Mouse (Mus musculus): ENCODE results near the gene Folr2. TPM values are rescaled to one million over a fixed set of nuclear protein-coding genes. Genes with fewer than 3 reads are reported as not detected.

Gene Folr2
- total RNA-seq, 1 experiment = 4.3 TPM

- Histone ChIP-seq H3K4me1 (ENCODE audit: control insufficient read depth in 2 of 2, insufficient read depth in 2 of 2, low read length in 2 of 2, poor library complexity in 1 of 2) (peaks cover 1 to 28% of the 10 kb centered on the region in 2 experiments; a peak in 3 of 4 replicates), H3K27ac (ENCODE audit: insufficient read depth, low read depth, low read length, poor library complexity, severe bottlenecking) (no peak overlapping the region), H3K9ac (ENCODE audit: insufficient read depth, low read depth, low read length, poor library complexity, severe bottlenecking) (no peak overlapping the region), H3K36me3 (ENCODE audit: control insufficient read depth, insufficient read depth, low read length, poor library complexity, severe bottlenecking) (peaks cover 44% of the 10 kb centered on the region), H3K9me3 (ENCODE audit: control insufficient read depth, insufficient read depth, low read depth, low read length) (no peaks in the 10 kb centered on the region), H3K4me3 (ENCODE audit: insufficient read depth in 1 of 2, low read depth in 1 of 2, low read length in 2 of 2, poor library complexity in 1 of 2, severe bottlenecking in 1 of 2) (no peak overlapping the region)
- in situ Hi-C loops (cut with MboI; ENCODE audit: low sequenced_read_pairs in 2 of 2, unreplicated experiment in 2 of 2) = no loop called here
- DNase-seq (ENCODE audit: low read depth, low spot score) = no peak
- TF ChIP-seq HCFC1 (IDR thresholded peaks at IDR 0.05; ENCODE audit: borderline replicate concordance, insufficient read depth, low read length) = no peak
- TF ChIP-seq ZC3H11A (IDR thresholded peaks at IDR 0.05; ENCODE audit: borderline replicate concordance, low read depth, low read length) = no peak
- TF ChIP-seq ZNF384 (IDR thresholded peaks at IDR 0.05; ENCODE audit: low read depth, low read length) = no peak
- no peak for TF ChIP-seq MAFK (IDR thresholded peaks at IDR 0.05; ENCODE audit: insufficient read depth, low read depth, low read length)
Measured at GRCm38 (mm10) chr7:101833916-101834584, 22.9 kb downstream of the Folr2 start.

GRCm38 (mm10) chr7:101833352-101833751 is 23.6 kb downstream of the Folr2 start:
- H3K9me3 ChIP-seq (ENCODE audit: control insufficient read depth, insufficient read depth, low read depth, low read length) = no peaks in the 10 kb centered on the region
- no peak for DNase-seq (ENCODE audit: low read depth, low spot score)
- H3K36me3 ChIP-seq (ENCODE audit: control insufficient read depth, insufficient read depth, low read length, poor library complexity, severe bottlenecking) = peaks cover 51% of the 10 kb centered on the region
- in situ Hi-C loops (cut with MboI; ENCODE audit: low sequenced_read_pairs in 2 of 2, unreplicated experiment in 2 of 2) = no loop called here
- no peak for TF ChIP-seq ZC3H11A (IDR thresholded peaks at IDR 0.05; ENCODE audit: borderline replicate concordance, low read depth, low read length)
- peak; percentile 81 for TF ChIP-seq ZNF384 (IDR thresholded peaks at IDR 0.05; ENCODE audit: low read depth, low read length)
- H3K9ac ChIP-seq (ENCODE audit: insufficient read depth, low read depth, low read length, poor library complexity, severe bottlenecking) = no peak overlapping the region
- peaks cover 1 to 24% of the 10 kb centered on the region in 2 experiments; a peak in 3 of 4 replicates for H3K4me1 ChIP-seq (ENCODE audit: control insufficient read depth in 2 of 2, insufficient read depth in 2 of 2, low read length in 2 of 2, poor library complexity in 1 of 2)
- H3K27ac ChIP-seq (ENCODE audit: insufficient read depth, low read depth, low read length, poor library complexity, severe bottlenecking) = no peak overlapping the region
- no peak overlapping the region for H3K4me3 ChIP-seq (ENCODE audit: insufficient read depth in 1 of 2, low read depth in 1 of 2, low read length in 2 of 2, poor library complexity in 1 of 2, severe bottlenecking in 1 of 2)

DNA sequence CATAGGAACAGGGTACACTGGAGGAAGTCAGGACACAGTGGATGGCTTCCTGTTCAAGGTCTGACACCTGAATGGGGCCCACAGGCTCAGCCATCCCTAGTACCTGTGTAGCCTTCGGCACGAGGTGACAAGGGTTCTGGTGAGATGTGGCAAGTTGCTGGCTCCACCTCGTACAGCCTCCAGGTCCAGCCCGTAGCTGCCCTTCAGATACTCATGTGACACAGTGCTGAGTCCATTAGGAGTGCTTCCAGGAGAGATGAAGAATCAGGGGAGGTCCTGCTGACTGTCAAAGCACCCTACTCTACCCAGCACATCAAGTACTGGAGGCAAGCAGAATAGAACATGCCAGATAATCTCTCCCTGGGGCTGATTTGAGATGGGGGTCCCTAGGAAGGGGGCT is 24.6 kb downstream of the Folr2 start:
- in situ Hi-C loops (cut with MboI; ENCODE audit: low sequenced_read_pairs in 2 of 2, unreplicated experiment in 2 of 2) = no loop called here
- Histone ChIP-seq H3K4me3 (ENCODE audit: insufficient read depth in 1 of 2, low read depth in 1 of 2, low read length in 2 of 2, poor library complexity in 1 of 2, severe bottlenecking in 1 of 2) (no peak overlapping the region), H3K36me3 (ENCODE audit: control insufficient read depth, insufficient read depth, low read length, poor library complexity, severe bottlenecking) (peaks cover 58% of the 10 kb centered on the region), H3K4me1 (ENCODE audit: control insufficient read depth in 2 of 2, insufficient read depth in 2 of 2, low read length in 2 of 2, poor library complexity in 1 of 2) (peaks cover 1 to 24% of the 10 kb centered on the region in 2 experiments; a peak in 3 of 4 replicates), H3K9me3 (ENCODE audit: control insufficient read depth, insufficient read depth, low read depth, low read length) (no peaks in the 10 kb centered on the region), H3K9ac (ENCODE audit: insufficient read depth, low read depth, low read length, poor library complexity, severe bottlenecking) (peak overlapping the region; percentile 10; the same call in 1 of the 2 replicates), H3K27ac (ENCODE audit: insufficient read depth, low read depth, low read length, poor library complexity, severe bottlenecking) (0 out of 2 replicates have a peak overlapping the region, but pooled peaks have one; percentile 19)
- DNase-seq (ENCODE audit: low read depth, low spot score) = no peak
- no peak for TF ChIP-seq ZC3H11A (IDR thresholded peaks at IDR 0.05; ENCODE audit: borderline replicate concordance, low read depth, low read length)

- in situ Hi-C loops (cut with MboI; ENCODE audit: low sequenced_read_pairs in 2 of 2, unreplicated experiment in 2 of 2) = no loop called here
- no peak for DNase-seq (ENCODE audit: low read depth, low spot score)
- Histone ChIP-seq H3K36me3 (ENCODE audit: control insufficient read depth, insufficient read depth, low read length, poor library complexity, severe bottlenecking) (peaks cover 66% of the 10 kb centered on the region), H3K27ac (ENCODE audit: insufficient read depth, low read depth, low read length, poor library complexity, severe bottlenecking) (no peak overlapping the region), H3K4me1 (ENCODE audit: control insufficient read depth in 2 of 2, insufficient read depth in 2 of 2, low read length in 2 of 2, poor library complexity in 1 of 2) (peaks cover 1 to 24% of the 10 kb centered on the region in 2 experiments; a peak in 3 of 4 replicates), H3K9ac (ENCODE audit: insufficient read depth, low read depth, low read length, poor library complexity, severe bottlenecking) (peak overlapping the region; percentile 1; the same call in 1 of the 2 replicates), H3K4me3 (ENCODE audit: insufficient read depth in 1 of 2, low read depth in 1 of 2, low read length in 2 of 2, poor library complexity in 1 of 2, severe bottlenecking in 1 of 2) (no peak overlapping the region), H3K9me3 (ENCODE audit: control insufficient read depth, insufficient read depth, low read depth, low read length) (no peaks in the 10 kb centered on the region)
- no peak for TF ChIP-seq ZNF384 (IDR thresholded peaks at IDR 0.05; ENCODE audit: low read depth, low read length)
- no peak for TF ChIP-seq MAFK (IDR thresholded peaks at IDR 0.05; ENCODE audit: insufficient read depth, low read depth, low read length)
- TF ChIP-seq ZC3H11A (IDR thresholded peaks at IDR 0.05; ENCODE audit: borderline replicate concordance, low read depth, low read length) = no peak
- no peak for TF ChIP-seq CHD2 (IDR thresholded peaks at IDR 0.05; ENCODE audit: low read depth, low read length)
- TF ChIP-seq HCFC1 (IDR thresholded peaks at IDR 0.05; ENCODE audit: borderline replicate concordance, insufficient read depth, low read length) = no peak
Measured at GRCm38 (mm10) chr7:101831437-101831836, 25.6 kb downstream of the Folr2 start.

DNA sequence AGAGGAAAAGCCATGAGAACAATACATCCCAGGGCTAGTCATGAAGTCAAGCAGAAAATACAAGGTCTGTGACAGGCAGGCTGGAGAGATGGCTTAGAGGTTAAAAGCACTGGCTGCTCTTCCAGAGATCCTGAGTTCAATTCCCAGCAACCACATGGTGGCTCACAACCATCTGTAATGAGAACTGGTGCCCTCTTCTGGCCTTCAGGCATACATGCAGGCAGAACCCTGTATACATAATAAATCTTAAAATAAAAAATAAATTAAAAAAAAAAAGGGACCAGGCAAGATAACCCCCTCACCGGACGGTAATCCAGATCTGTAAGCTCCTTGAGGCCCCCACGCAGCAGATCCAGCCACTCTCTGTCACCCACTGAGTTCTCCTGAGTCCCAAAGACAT is 26.6 kb downstream of the Folr2 start:
- in situ Hi-C loops (cut with MboI; ENCODE audit: low sequenced_read_pairs in 2 of 2, unreplicated experiment in 2 of 2) = no loop called here
- Histone ChIP-seq H3K4me3 (ENCODE audit: insufficient read depth in 1 of 2, low read depth in 1 of 2, low read length in 2 of 2, poor library complexity in 1 of 2, severe bottlenecking in 1 of 2) (no peak overlapping the region), H3K4me1 (ENCODE audit: control insufficient read depth in 2 of 2, insufficient read depth in 2 of 2, low read length in 2 of 2, poor library complexity in 1 of 2) (peaks cover 1 to 24% of the 10 kb centered on the region in 2 experiments; a peak in 3 of 4 replicates), H3K27ac (ENCODE audit: insufficient read depth, low read depth, low read length, poor library complexity, severe bottlenecking) (no peak overlapping the region), H3K9me3 (ENCODE audit: control insufficient read depth, insufficient read depth, low read depth, low read length) (no peaks in the 10 kb centered on the region), H3K9ac (ENCODE audit: insufficient read depth, low read depth, low read length, poor library complexity, severe bottlenecking) (no peak overlapping the region), H3K36me3 (ENCODE audit: control insufficient read depth, insufficient read depth, low read length, poor library complexity, severe bottlenecking) (peaks cover 73% of the 10 kb centered on the region)
- TF ChIP-seq MAFK (IDR thresholded peaks at IDR 0.05; ENCODE audit: insufficient read depth, low read depth, low read length) = no peak
- no peak for TF ChIP-seq HCFC1 (IDR thresholded peaks at IDR 0.05; ENCODE audit: borderline replicate concordance, insufficient read depth, low read length)
- TF ChIP-seq CHD2 (IDR thresholded peaks at IDR 0.05; ENCODE audit: low read depth, low read length) = no peak
- TF ChIP-seq ZC3H11A (IDR thresholded peaks at IDR 0.05; ENCODE audit: borderline replicate concordance, low read depth, low read length) = no peak
- TF ChIP-seq ZNF384 (IDR thresholded peaks at IDR 0.05; ENCODE audit: low read depth, low read length) = no peak
- no peak for DNase-seq (ENCODE audit: low read depth, low spot score)

Data from ES-E14 (cell line).